Mouse (Mus musculus): Measurements from ENCODE around the gene Pspn. TPM values are rescaled to one million over a fixed set of nuclear protein-coding genes. Genes with fewer than 3 reads are reported as not detected.

Pspn gene
- polyA plus RNA-seq, 1 experiment from 2014 or later = 0.97 TPM

DNA sequence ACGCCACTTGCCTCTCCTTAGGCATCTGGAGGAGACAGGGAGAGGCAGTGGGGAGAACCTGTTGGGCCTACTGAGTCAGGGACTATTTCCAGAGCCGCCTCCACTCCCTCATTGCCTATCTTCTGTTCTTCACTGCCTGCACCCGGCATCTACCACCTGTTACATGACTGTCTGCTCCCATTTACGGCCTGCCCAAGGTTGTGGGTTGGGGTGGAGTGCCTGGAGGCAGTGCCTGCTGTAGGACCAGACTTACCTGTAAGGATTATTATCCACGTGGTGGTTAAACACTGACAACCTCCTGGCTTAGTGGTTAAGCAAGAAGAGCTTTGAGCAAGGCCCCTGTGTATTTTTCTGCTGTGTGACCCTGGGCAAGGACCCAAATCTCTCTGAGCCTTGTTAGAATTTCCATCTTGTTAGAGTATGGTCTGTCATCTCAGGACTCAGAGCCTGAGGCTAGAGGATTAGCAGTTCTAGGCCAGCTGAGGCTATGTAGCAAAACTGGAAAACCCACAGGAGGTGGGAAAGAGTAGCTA lies 25.0 kb downstream of the Pspn start:
- no peaks in the 10 kb centered on the region for H3K27me3 ChIP-seq (ENCODE audit: control insufficient read depth, insufficient read depth, low read length)
- 75% methylated on average over 5 of the region's 5 CpGs for WGBS
- DNase-seq (ENCODE audit: low spot score, missing footprints) = no peak
- no peak overlapping the region for H3K4me2 ChIP-seq
- no peaks in the 10 kb centered on the region for H3K9me3 ChIP-seq (ENCODE audit: control insufficient read depth, low read length)
- H3K27ac ChIP-seq (ENCODE audit: low read depth, low read length) = no peak overlapping the region
- no peaks in the 10 kb centered on the region for H3K4me1 ChIP-seq (ENCODE audit: control insufficient read depth, insufficient read depth, low read length)
- H3K9ac ChIP-seq (ENCODE audit: low read length) = no peak overlapping the region
- no peak overlapping the region for H3K4me3 ChIP-seq (ENCODE audit: low read depth, low read length)
- H3K36me3 ChIP-seq (ENCODE audit: control insufficient read depth, insufficient read depth, low read length) = no peaks in the 10 kb centered on the region
- ATAC-seq (ENCODE audit: low FRiP score) = no peak

DNA sequence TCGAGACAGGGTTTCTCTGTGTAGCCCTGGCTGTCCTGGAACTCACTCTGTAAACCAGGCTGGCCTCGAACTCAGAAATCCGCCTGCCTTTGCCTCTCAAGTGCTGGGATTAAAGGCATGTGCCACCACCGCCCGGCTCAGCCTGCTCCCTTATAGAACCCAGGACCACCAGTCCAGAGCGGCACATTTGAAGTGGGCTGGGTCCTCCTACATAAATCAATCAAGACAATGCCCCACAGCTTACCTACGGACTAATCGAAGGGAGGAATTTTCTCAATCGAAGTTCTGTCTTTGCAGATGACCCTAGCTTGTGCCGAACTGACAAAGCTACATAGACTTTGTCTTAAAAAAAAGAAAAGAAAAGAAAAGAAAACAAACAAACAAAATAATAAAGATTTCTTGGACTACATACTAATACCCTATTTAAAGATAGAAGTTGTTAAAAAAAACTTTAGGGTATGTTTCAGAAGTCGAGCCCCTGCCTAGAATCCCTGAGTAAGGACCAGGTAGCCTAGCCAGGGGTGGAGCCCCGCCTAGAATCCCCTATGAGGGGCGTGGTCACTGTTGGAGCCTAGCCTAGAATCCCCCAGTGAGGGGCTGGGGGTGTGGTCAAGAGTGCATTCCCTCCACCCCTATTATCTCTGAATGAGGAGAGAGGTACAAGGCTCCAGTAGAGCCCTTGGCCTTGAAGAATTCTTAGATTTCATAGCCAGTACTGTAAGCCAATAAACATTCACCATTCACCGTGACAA lies 25.7 kb downstream of the Pspn start:
- H3K27ac ChIP-seq (ENCODE audit: low read depth, low read length) = no peak overlapping the region
- no peak overlapping the region for H3K9ac ChIP-seq (ENCODE audit: low read length)
- no peak for DNase-seq (ENCODE audit: low spot score, missing footprints)
- 68% methylated on average over 13 of the region's 14 CpGs for WGBS
- no peaks in the 10 kb centered on the region for H3K4me1 ChIP-seq (ENCODE audit: control insufficient read depth, insufficient read depth, low read length)
- H3K36me3 ChIP-seq (ENCODE audit: control insufficient read depth, insufficient read depth, low read length) = no peaks in the 10 kb centered on the region
- H3K4me2 ChIP-seq = no peak overlapping the region
- no peaks in the 10 kb centered on the region for H3K9me3 ChIP-seq (ENCODE audit: control insufficient read depth, low read length)
- no peak overlapping the region for H3K4me3 ChIP-seq (ENCODE audit: low read depth, low read length)
- no peaks in the 10 kb centered on the region for H3K27me3 ChIP-seq (ENCODE audit: control insufficient read depth, insufficient read depth, low read length)
- no peak for ATAC-seq (ENCODE audit: low FRiP score)

DNA sequence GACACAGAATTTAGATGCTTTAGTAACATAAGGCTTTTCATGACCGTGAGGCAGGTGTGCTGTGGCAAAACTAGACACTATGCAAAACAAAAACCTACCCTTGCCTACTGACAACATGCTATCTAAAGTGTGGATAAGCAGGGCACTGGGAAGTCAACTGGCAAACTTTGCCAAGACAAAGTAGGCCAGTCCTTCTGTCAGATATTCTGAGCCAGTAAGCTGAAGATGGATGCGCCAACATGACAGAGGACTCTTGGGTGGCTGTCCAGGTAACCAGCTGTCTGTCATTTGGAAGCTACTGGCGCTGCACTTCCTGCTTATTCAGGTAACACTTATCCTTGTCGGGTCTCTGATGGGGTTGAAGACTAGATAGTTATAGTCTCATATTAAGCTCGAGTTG lies 29.7 kb downstream of the Pspn start:
- Histone ChIP-seq H3K9ac (ENCODE audit: low read length) (no peak overlapping the region), H3K4me3 (ENCODE audit: low read depth, low read length) (no peak overlapping the region), H3K9me3 (ENCODE audit: control insufficient read depth, low read length) (no peaks in the 10 kb centered on the region), H3K36me3 (ENCODE audit: control insufficient read depth, insufficient read depth, low read length) (no peaks in the 10 kb centered on the region), H3K4me2 (no peak overlapping the region), H3K27ac (ENCODE audit: low read depth, low read length) (no peak overlapping the region), H3K4me1 (ENCODE audit: control insufficient read depth, insufficient read depth, low read length) (no peaks in the 10 kb centered on the region), H3K27me3 (ENCODE audit: control insufficient read depth, insufficient read depth, low read length) (no peaks in the 10 kb centered on the region)
- DNase-seq (ENCODE audit: low spot score, missing footprints) (no peak), ATAC-seq (ENCODE audit: low FRiP score) (no peak)
- 70% methylated on average over 5 of the region's 5 CpGs for WGBS

DNA sequence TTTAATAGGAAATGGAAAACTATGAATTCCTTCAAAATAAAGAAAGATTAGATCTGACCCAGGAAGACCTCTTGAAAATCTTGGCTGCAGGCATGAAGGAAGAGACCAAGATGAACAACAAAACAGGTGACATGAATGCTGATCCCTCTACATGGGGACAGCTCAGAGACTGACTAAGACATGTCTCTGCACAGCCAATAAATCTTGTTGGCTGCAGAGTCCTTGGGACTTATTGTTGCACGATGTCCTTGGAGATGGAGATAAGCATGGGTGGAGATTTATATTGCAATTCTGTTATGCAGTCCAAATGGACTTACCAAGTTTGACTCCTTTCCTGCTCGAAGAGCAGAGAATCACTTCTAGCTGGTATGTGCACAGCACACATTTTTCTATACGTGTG lies 30.5 kb downstream of the Pspn start:
- Histone ChIP-seq H3K4me3 (ENCODE audit: low read depth, low read length) (no peak overlapping the region), H3K4me2 (no peak overlapping the region), H3K4me1 (ENCODE audit: control insufficient read depth, insufficient read depth, low read length) (no peaks in the 10 kb centered on the region), H3K9me3 (ENCODE audit: control insufficient read depth, low read length) (no peaks in the 10 kb centered on the region), H3K27me3 (ENCODE audit: control insufficient read depth, insufficient read depth, low read length) (no peaks in the 10 kb centered on the region), H3K36me3 (ENCODE audit: control insufficient read depth, insufficient read depth, low read length) (no peaks in the 10 kb centered on the region), H3K9ac (ENCODE audit: low read length) (no peak overlapping the region), H3K27ac (ENCODE audit: low read depth, low read length) (no peak overlapping the region)
- 74% methylated on average over 3 of the region's 3 CpGs for WGBS
- DNase-seq (ENCODE audit: low spot score, missing footprints) (no peak), ATAC-seq (ENCODE audit: low FRiP score) (no peak)

DNA sequence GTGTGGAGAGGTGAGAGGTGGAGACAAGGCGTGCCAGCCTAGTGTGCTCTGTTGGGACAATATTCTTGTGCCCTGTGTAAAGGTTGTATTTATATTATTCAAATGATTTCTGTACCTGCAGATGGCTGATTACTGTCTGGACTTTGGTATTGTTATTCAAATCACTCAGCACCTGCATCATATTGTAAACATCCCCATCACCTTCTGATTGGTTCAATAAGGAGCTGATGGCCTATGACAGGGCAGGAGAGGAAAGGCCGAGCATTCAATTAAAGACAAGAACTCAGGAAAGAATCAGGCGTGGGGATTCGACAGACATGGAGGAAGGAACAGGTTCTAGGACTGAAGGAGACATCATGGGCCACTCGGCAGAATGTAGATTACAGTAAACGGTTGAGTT lies 36.2 kb downstream of the Pspn start:
- no peak overlapping the region for H3K9ac ChIP-seq (ENCODE audit: low read length)
- H3K9me3 ChIP-seq (ENCODE audit: control insufficient read depth, low read length) = no peaks in the 10 kb centered on the region
- H3K27me3 ChIP-seq (ENCODE audit: control insufficient read depth, insufficient read depth, low read length) = no peaks in the 10 kb centered on the region
- no peak for ATAC-seq (ENCODE audit: low FRiP score)
- H3K4me2 ChIP-seq = no peak overlapping the region
- DNase-seq (ENCODE audit: low spot score, missing footprints) = no peak
- no peak overlapping the region for H3K4me3 ChIP-seq (ENCODE audit: low read depth, low read length)
- no peak overlapping the region for H3K27ac ChIP-seq (ENCODE audit: low read depth, low read length)
- H3K36me3 ChIP-seq (ENCODE audit: control insufficient read depth, insufficient read depth, low read length) = no peaks in the 10 kb centered on the region
- H3K4me1 ChIP-seq (ENCODE audit: control insufficient read depth, insufficient read depth, low read length) = no peaks in the 10 kb centered on the region
- WGBS = 73% methylated on average over 6 of the region's 6 CpGs

DNA sequence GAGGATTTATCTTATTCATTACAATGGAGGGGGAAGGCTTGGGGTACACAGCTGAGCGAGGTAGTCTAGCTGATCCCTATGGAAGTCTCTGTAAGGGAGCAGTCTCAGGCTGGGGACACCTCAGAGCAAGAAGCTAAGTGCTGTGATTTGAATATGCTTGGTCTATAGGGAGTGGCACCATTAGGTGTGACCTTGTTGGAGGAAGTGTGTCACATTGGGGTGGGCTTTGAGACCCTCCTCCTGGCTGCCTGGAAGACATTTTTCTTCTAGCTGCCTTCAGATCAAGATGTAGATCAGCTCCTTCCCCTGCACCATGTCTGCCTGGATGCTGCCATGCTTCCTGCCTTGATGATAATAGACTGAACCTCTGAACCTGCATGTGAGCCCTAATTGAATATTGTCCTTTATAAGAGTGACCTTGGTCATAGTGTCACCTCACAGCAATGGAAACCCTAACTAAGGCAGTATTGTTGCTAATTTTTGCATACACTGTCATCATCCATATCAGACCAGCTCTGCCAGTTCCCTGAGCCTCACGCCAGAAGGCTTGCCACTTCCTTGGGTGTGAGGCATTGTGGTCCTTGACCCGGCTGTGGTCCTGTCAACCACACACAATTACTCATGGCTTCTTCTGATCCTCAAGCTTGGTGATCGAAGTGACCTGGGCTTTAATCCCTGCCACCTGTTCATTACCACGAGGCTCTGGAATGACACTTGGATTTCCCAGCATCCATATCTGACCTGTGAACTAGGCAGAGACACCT lies 37.0 kb downstream of the Pspn start:
- no peak overlapping the region for H3K4me2 ChIP-seq
- H3K27me3 ChIP-seq (ENCODE audit: control insufficient read depth, insufficient read depth, low read length) = no peaks in the 10 kb centered on the region
- DNase-seq (ENCODE audit: low spot score, missing footprints) (no peak), ATAC-seq (ENCODE audit: low FRiP score) (no peak)
- WGBS = 82% methylated on average over 5 of the region's 5 CpGs
- H3K36me3 ChIP-seq (ENCODE audit: control insufficient read depth, insufficient read depth, low read length) = no peaks in the 10 kb centered on the region
- no peaks in the 10 kb centered on the region for H3K9me3 ChIP-seq (ENCODE audit: control insufficient read depth, low read length)
- H3K4me1 ChIP-seq (ENCODE audit: control insufficient read depth, insufficient read depth, low read length) = no peaks in the 10 kb centered on the region
- no peak overlapping the region for H3K4me3 ChIP-seq (ENCODE audit: low read depth, low read length)
- no peak overlapping the region for H3K27ac ChIP-seq (ENCODE audit: low read depth, low read length)
- H3K9ac ChIP-seq (ENCODE audit: low read length) = no peak overlapping the region

DNA sequence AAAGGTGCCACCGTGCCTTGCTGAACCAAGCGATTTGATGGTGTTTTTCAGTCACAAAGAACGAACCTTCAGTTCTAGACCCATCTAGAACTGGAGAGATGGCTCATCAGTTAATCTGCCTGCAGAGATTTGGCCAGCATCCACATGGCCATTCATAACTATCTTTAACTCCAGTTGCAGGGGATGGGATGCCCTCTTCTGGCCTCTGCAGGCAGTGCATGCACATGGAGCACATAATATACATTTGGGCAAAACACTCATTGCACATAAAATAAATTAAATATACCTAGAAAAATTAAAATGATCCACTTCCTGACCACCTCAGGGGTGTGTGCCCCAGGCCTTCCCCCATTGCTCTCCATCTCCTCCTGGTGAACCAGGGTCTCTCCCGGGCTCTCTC lies 37.9 kb downstream of the Pspn start:
- H3K27ac ChIP-seq (ENCODE audit: low read depth, low read length) = no peak overlapping the region
- DNase-seq (ENCODE audit: low spot score, missing footprints) = no peak
- H3K4me3 ChIP-seq (ENCODE audit: low read depth, low read length) = no peak overlapping the region
- no peaks in the 10 kb centered on the region for H3K27me3 ChIP-seq (ENCODE audit: control insufficient read depth, insufficient read depth, low read length)
- no peak overlapping the region for H3K4me2 ChIP-seq
- 89% methylated on average over 4 of the region's 4 CpGs for WGBS
- H3K4me1 ChIP-seq (ENCODE audit: control insufficient read depth, insufficient read depth, low read length) = no peaks in the 10 kb centered on the region
- no peaks in the 10 kb centered on the region for H3K9me3 ChIP-seq (ENCODE audit: control insufficient read depth, low read length)
- no peak for ATAC-seq (ENCODE audit: low FRiP score)
- no peaks in the 10 kb centered on the region for H3K36me3 ChIP-seq (ENCODE audit: control insufficient read depth, insufficient read depth, low read length)
- no peak overlapping the region for H3K9ac ChIP-seq (ENCODE audit: low read length)

DNA sequence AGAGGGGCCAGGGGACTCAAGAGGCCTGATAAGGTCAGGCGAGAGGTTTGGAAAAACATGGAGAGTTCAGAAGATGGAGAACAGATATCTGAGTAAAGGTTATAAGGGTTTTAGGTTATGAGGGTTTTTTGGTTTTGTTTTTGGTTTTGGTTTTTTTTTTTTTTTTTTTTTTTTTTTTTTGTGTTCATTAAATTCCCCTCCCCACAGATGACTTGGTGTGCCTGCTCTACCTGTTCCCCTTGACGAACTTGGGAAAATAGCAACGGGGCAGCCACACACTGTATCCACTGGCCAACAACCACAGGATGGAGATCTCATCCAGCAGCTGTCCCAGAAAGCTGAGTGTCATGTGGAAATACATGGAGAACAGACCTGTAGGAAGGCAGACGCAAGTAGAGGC lies 41.2 kb downstream of the Pspn start:
- WGBS = 83% methylated on average over 4 of the region's 4 CpGs
- Histone ChIP-seq H3K4me3 (ENCODE audit: low read depth, low read length) (no peak overlapping the region), H3K9ac (ENCODE audit: low read length) (no peak overlapping the region), H3K36me3 (ENCODE audit: control insufficient read depth, insufficient read depth, low read length) (no peaks in the 10 kb centered on the region), H3K27ac (ENCODE audit: low read depth, low read length) (no peak overlapping the region), H3K4me1 (ENCODE audit: control insufficient read depth, insufficient read depth, low read length) (no peaks in the 10 kb centered on the region), H3K9me3 (ENCODE audit: control insufficient read depth, low read length) (no peaks in the 10 kb centered on the region), H3K4me2 (no peak overlapping the region), H3K27me3 (ENCODE audit: control insufficient read depth, insufficient read depth, low read length) (no peaks in the 10 kb centered on the region)
- no peak for ATAC-seq (ENCODE audit: low FRiP score)
- no peak for DNase-seq (ENCODE audit: low spot score, missing footprints)

DNA sequence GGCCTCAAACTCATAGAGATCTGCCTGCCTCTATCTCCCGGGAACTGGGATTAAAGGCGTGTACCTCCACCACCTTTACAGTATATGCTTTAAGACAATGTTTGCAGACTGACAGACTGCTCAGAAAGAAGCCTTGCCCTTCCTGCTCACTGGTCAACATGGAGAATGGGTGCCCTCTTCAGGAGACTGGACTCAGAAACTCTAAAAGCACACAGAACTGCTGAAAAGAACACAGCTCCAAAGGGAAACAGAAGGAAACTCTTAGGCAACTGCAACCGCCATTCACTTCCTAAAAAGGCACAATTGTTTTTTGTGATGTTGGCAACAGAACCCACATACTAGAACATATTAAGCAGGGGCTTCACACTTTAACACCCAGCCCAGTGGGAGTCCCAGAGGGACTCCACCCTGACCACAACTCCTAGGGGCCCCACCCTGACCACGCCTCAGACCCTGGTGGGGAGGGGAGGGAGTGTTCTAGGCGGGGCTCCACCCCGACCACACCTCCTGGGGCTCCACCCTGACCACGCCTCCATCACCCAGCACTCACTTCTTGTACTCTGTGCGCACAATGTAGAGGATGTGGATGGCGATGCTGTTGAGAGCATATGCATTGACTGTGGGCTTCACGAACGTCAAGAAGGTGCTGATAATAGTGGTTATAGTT lies 41.9 kb downstream of the Pspn start:
- Histone ChIP-seq H3K4me1 (ENCODE audit: control insufficient read depth, insufficient read depth, low read length) (no peaks in the 10 kb centered on the region), H3K9ac (ENCODE audit: low read length) (no peak overlapping the region), H3K27ac (ENCODE audit: low read depth, low read length) (no peak overlapping the region), H3K9me3 (ENCODE audit: control insufficient read depth, low read length) (no peaks in the 10 kb centered on the region), H3K36me3 (ENCODE audit: control insufficient read depth, insufficient read depth, low read length) (no peaks in the 10 kb centered on the region), H3K4me3 (ENCODE audit: low read depth, low read length) (no peak overlapping the region), H3K27me3 (ENCODE audit: control insufficient read depth, insufficient read depth, low read length) (no peaks in the 10 kb centered on the region), H3K4me2 (no peak overlapping the region)
- WGBS = 37% methylated on average over 11 of the region's 11 CpGs
- no peak for ATAC-seq (ENCODE audit: low FRiP score)
- no peak for DNase-seq (ENCODE audit: low spot score, missing footprints)
